Mouse (Mus musculus): ENCODE results near the gene Pappa. TPM values are rescaled to one million over a fixed set of nuclear protein-coding genes. Genes with fewer than 3 reads are reported as not detected.

The Pappa gene
- polyA plus RNA-seq, 1 experiment from 2014 or later: 0.82 TPM

- ATAC-seq: no peak
- H3K27ac ChIP-seq: no peak overlapping the region
- H3K9ac ChIP-seq: no peak overlapping the region
- 58% methylated on average over 10 of the region's 10 CpGs for WGBS
- H3K36me3 ChIP-seq: no peaks in the 10 kb centered on the region
- no peaks in the 10 kb centered on the region for H3K4me1 ChIP-seq (replicated peaks)
- H3K9me3 ChIP-seq: no peaks in the 10 kb centered on the region
- no peaks in the 10 kb centered on the region for H3K27me3 ChIP-seq (replicated peaks)
- H3K4me3 ChIP-seq (replicated peaks): no peak overlapping the region
- H3K4me2 ChIP-seq (replicated peaks): no peak overlapping the region
Observed at GRCm38 (mm10) chr4:65317877-65318525, 194.0 kb downstream of the Pappa start.

GRCm38 (mm10) chr4:65321340-65321739 lies 197.4 kb downstream of the Pappa start:
- no peak overlapping the region for H3K4me2 ChIP-seq (replicated peaks)
- H3K9ac ChIP-seq: no peak overlapping the region
- no peaks in the 10 kb centered on the region for H3K27me3 ChIP-seq (replicated peaks)
- 78% methylated on average over 4 of the region's 4 CpGs for WGBS
- no peaks in the 10 kb centered on the region for H3K4me1 ChIP-seq (replicated peaks)
- no peak overlapping the region for H3K4me3 ChIP-seq (replicated peaks)
- H3K36me3 ChIP-seq: no peaks in the 10 kb centered on the region
- H3K27ac ChIP-seq: no peak overlapping the region
- ATAC-seq: no peak
- no peaks in the 10 kb centered on the region for H3K9me3 ChIP-seq

GRCm38 (mm10) chr4:65321959-65322358 lies 198.0 kb downstream of the Pappa start:
- H3K9me3 ChIP-seq: no peaks in the 10 kb centered on the region
- no peak for ATAC-seq
- H3K27me3 ChIP-seq (replicated peaks): no peaks in the 10 kb centered on the region
- H3K27ac ChIP-seq: no peak overlapping the region
- no peaks in the 10 kb centered on the region for H3K36me3 ChIP-seq
- WGBS: 84% methylated on average over 1 of the region's 1 CpGs
- H3K4me3 ChIP-seq (replicated peaks): no peak overlapping the region
- no peak overlapping the region for H3K4me2 ChIP-seq (replicated peaks)
- no peak overlapping the region for H3K9ac ChIP-seq
- no peaks in the 10 kb centered on the region for H3K4me1 ChIP-seq (replicated peaks)

- 90% methylated on average over 2 of the region's 2 CpGs for WGBS
Observed at GRCm38 (mm10) chr4:65325816-65326215, 201.8 kb downstream of the Pappa start.

GRCm38 (mm10) chr4:65328486-65329308 lies 204.7 kb downstream of the Pappa start:
- 60% methylated on average over 9 of the region's 9 CpGs for WGBS
- H3K4me2 ChIP-seq (replicated peaks): no peak overlapping the region

More at GRCm38 (mm10) chr4:65325816-65326215, 201.8 kb downstream of the Pappa start:
- Histone ChIP-seq H3K4me3 (replicated peaks) (no peak overlapping the region), H3K27me3 (replicated peaks) (no peaks in the 10 kb centered on the region), H3K9me3 (no peaks in the 10 kb centered on the region), H3K36me3 (no peaks in the 10 kb centered on the region), H3K4me2 (replicated peaks) (no peak overlapping the region), H3K9ac (no peak overlapping the region), H3K4me1 (replicated peaks) (no peaks in the 10 kb centered on the region), H3K27ac (no peak overlapping the region)
- ATAC-seq: no peak

DNA sequence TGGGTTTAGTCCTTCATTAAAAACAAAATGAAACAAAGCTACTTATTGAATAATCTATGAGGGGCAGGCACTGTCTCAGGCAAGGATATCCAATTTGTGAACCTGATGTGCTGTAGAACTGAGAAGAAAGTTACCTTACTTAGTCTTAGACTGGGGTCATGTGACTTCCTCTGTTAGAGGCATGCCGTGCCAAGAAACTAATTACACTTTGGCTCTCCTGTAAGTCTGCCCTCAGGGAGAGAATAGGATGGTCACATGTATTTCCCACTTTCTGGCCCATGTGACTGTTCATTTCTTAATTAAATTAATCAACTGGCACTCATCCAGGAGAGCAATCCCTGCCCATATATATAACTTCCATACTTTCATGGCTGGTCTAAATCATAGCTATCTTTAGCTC lies 209.7 kb downstream of the Pappa start:
- no peaks in the 10 kb centered on the region for H3K27me3 ChIP-seq (replicated peaks)
- no peak overlapping the region for H3K27ac ChIP-seq
- H3K4me2 ChIP-seq (replicated peaks): no peak overlapping the region
- H3K4me3 ChIP-seq (replicated peaks): no peak overlapping the region
- no peak for ATAC-seq
- 47% methylated on average over 1 of the region's 1 CpGs for WGBS
- H3K9me3 ChIP-seq: no peaks in the 10 kb centered on the region
- H3K4me1 ChIP-seq (replicated peaks): no peaks in the 10 kb centered on the region
- no peaks in the 10 kb centered on the region for H3K36me3 ChIP-seq
- no peak overlapping the region for H3K9ac ChIP-seq

More at GRCm38 (mm10) chr4:65328486-65329308, 204.7 kb downstream of the Pappa start:
- no peak for ATAC-seq
- no peaks in the 10 kb centered on the region for H3K27me3 ChIP-seq (replicated peaks)
- no peaks in the 10 kb centered on the region for H3K9me3 ChIP-seq
- no peak overlapping the region for H3K27ac ChIP-seq
- no peaks in the 10 kb centered on the region for H3K36me3 ChIP-seq
- no peak overlapping the region for H3K4me3 ChIP-seq (replicated peaks)
- H3K4me1 ChIP-seq (replicated peaks): no peaks in the 10 kb centered on the region
- no peak overlapping the region for H3K9ac ChIP-seq

- Histone ChIP-seq H3K27ac (no peak overlapping the region), H3K27me3 (replicated peaks) (no peaks in the 10 kb centered on the region), H3K9me3 (no peaks in the 10 kb centered on the region), H3K36me3 (no peaks in the 10 kb centered on the region), H3K4me1 (replicated peaks) (no peaks in the 10 kb centered on the region), H3K4me3 (replicated peaks) (no peak overlapping the region), H3K4me2 (replicated peaks) (no peak overlapping the region), H3K9ac (no peak overlapping the region)
- no peak for ATAC-seq
- WGBS: 86% methylated on average over 3 of the region's 3 CpGs
Observed at GRCm38 (mm10) chr4:65341766-65342165, 217.8 kb downstream of the Pappa start.

DNA sequence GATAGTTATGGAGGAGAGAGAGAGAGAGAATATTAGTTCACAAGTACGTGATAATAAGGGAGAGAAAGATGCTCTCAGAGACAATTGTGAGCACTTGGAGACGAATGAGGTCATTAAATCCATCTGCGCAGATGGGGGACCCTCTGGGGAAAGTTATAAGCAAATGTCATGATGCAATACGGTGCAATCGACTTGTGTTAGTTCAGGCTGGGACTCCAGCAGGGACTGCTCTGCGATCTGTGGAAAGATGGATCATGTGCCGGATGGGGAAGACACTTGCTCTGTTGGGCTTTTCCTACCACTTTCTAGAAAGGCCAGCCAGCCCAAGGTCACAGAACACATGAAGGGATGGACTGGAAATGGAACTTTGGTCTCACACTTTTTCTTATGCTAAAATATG lies 226.5 kb downstream of the Pappa start:
- 67% methylated on average over 7 of the region's 7 CpGs for WGBS
- H3K27ac ChIP-seq: no peak overlapping the region
- no peak overlapping the region for H3K4me2 ChIP-seq (replicated peaks)

DNA sequence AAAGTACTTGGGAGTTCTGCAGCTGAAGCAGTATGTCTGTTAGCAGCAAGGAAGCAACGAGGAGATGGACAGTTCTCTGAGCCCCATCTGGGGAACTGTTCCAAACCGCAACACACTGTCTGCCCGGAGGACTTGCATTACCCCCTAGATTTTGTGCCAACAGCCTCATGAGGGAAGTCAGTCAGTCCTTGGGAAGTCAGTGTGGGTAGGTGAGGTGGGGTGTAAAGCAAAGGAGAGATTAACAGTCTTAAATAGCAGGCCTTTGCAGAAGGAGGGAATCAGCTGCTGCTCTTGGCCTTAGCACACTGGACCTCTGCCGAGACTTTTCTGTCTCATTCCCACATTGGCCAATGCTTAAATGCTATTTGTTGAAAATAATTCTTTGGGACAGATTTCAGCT lies 230.6 kb downstream of the Pappa start:
- 70% methylated on average over 4 of the region's 4 CpGs for WGBS
- no peak for ATAC-seq

More for the DNA sequence above, 226.5 kb downstream of the Pappa start:
- H3K4me3 ChIP-seq (replicated peaks): no peak overlapping the region
- no peaks in the 10 kb centered on the region for H3K4me1 ChIP-seq (replicated peaks)
- no peaks in the 10 kb centered on the region for H3K36me3 ChIP-seq
- no peak overlapping the region for H3K9ac ChIP-seq
- no peak for ATAC-seq
- no peaks in the 10 kb centered on the region for H3K27me3 ChIP-seq (replicated peaks)
- H3K9me3 ChIP-seq: no peaks in the 10 kb centered on the region

DNA sequence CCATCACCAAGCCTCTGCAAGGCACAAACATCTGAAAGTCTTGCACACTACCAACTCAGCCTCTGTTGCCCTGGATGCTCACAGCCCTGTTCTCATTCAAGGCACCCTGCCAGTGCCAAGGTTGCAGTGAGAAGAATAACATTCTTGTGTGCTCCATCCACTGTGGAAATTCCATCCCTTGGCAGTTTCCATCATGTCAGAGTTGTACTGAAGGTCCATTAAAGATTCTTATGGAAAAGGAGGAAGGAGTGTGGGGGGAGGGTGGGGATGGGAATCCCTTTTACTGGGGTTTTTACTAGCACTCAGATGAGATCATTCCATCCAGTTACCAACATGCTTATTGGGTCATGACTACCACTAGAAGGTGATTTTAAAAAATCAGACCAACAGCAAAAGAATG lies 243.2 kb downstream of the Pappa start:
- ATAC-seq: no peak
- Histone ChIP-seq H3K4me1 (replicated peaks) (no peaks in the 10 kb centered on the region), H3K36me3 (no peaks in the 10 kb centered on the region), H3K4me2 (replicated peaks) (no peak overlapping the region), H3K27me3 (replicated peaks) (no peaks in the 10 kb centered on the region), H3K9ac (no peak overlapping the region), H3K27ac (no peak overlapping the region), H3K4me3 (replicated peaks) (no peak overlapping the region), H3K9me3 (no peaks in the 10 kb centered on the region)

More for the DNA sequence above, 230.6 kb downstream of the Pappa start:
- H3K4me3 ChIP-seq (replicated peaks): no peak overlapping the region
- H3K27me3 ChIP-seq (replicated peaks): no peaks in the 10 kb centered on the region
- no peaks in the 10 kb centered on the region for H3K9me3 ChIP-seq
- no peak overlapping the region for H3K4me2 ChIP-seq (replicated peaks)
- no peak overlapping the region for H3K9ac ChIP-seq
- H3K4me1 ChIP-seq (replicated peaks): no peaks in the 10 kb centered on the region
- no peaks in the 10 kb centered on the region for H3K36me3 ChIP-seq
- H3K27ac ChIP-seq: no peak overlapping the region

DNA sequence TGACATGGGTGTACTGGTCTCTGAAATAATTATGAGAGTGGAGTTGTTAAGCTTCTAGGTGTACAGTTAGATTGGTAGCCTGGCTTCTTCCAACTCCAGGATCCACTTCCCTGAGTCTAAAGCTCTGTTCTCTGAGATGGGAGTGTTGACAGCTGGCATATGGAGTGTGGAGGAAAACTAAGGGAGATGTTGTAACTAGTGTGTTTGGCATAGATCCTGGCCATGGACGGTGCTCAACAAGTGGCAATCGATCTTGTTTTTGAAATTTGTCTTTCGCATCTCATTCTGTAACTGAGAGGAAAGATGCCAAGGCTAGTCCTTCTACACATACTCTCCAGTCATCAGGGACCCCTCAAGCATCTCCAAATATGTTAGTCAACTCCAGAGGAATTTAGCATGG lies 248.8 kb downstream of the Pappa start:
- H3K27ac ChIP-seq: no peak overlapping the region
- WGBS: 89% methylated on average over 3 of the region's 3 CpGs
- H3K36me3 ChIP-seq: no peaks in the 10 kb centered on the region
- no peak overlapping the region for H3K9ac ChIP-seq
- no peak overlapping the region for H3K4me2 ChIP-seq (replicated peaks)
- H3K9me3 ChIP-seq: no peaks in the 10 kb centered on the region
- no peak overlapping the region for H3K4me3 ChIP-seq (replicated peaks)
- H3K27me3 ChIP-seq (replicated peaks): no peaks in the 10 kb centered on the region
- no peak for ATAC-seq
- no peaks in the 10 kb centered on the region for H3K4me1 ChIP-seq (replicated peaks)

DNA sequence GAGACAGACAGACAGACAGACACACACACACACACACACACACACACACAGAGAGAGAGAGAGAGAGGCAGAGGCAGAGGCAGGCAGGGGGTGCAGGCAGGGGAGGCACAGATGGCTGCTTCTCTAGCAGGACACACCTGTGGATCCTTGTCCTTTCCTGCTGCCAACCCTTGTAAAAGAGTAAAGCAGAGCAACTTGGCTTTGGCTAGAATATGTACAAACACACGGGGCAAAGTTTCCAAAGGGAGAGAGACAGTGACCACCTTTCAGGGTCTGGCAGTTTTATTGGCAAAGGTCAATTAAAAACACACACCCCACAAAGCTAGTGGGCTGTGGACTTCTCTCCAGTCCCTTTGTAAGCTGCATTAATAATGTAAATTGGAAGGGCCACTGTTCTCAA lies 249.9 kb downstream of the Pappa start:
- Histone ChIP-seq H3K4me3 (replicated peaks) (no peak overlapping the region), H3K36me3 (no peaks in the 10 kb centered on the region), H3K9ac (no peak overlapping the region), H3K27me3 (replicated peaks) (no peaks in the 10 kb centered on the region), H3K4me2 (replicated peaks) (no peak overlapping the region), H3K4me1 (replicated peaks) (no peaks in the 10 kb centered on the region), H3K9me3 (no peaks in the 10 kb centered on the region), H3K27ac (no peak overlapping the region)
- no peak for ATAC-seq
- WGBS: 30% methylated on average over 1 of the region's 1 CpGs

DNA sequence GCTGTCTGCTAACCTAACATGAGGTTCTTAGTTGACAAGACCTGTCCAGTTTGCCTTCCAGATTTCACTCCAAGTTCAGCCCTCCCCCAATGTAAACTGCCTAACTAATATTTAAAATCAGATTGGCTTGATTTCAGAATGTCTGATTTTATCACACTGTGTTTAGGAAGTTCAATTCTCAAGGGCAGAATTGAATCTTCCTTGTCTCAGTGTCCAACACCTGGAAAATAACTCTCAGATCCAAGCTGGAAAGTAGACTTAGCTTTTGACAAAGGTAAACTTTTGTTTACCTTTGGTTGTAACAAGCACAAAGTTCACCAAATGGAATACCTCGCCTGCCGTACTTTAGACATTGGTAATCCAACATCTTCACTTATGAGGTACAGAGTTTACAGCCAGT lies 252.6 kb downstream of the Pappa start:
- ATAC-seq: no peak
- Histone ChIP-seq H3K27ac (no peak overlapping the region), H3K9ac (no peak overlapping the region), H3K4me1 (replicated peaks) (no peaks in the 10 kb centered on the region), H3K4me3 (replicated peaks) (no peak overlapping the region), H3K36me3 (no peaks in the 10 kb centered on the region), H3K9me3 (no peaks in the 10 kb centered on the region), H3K4me2 (replicated peaks) (no peak overlapping the region), H3K27me3 (replicated peaks) (no peaks in the 10 kb centered on the region)
- 68% methylated on average over 2 of the region's 2 CpGs for WGBS
